Mouse (Mus musculus) cerebellum, adult 2 months (tissue): Measurements from ENCODE around the gene Arcn1. TPM values are rescaled to one million over a fixed set of nuclear protein-coding genes. Genes with fewer than 3 reads are reported as not detected.

Source experiments
- DNase-seq, 2 experiments: peaks; one replicate each; pipeline ENCODE4 v3.0.0; 2021
- H3K27ac ChIP-seq: fragments of 200-500 bp; 2 replicates; pipeline ENCODE4 v1.5.1; 2012; ENCODE audit warnings: low read length, control low read depth, inconsistent platforms; ENCODE audit not compliant: insufficient read depth
- H3K27me3 ChIP-seq: fragments of 200-500 bp; 2 replicates; pipeline ENCODE4 v1.6.1; 2012; ENCODE audit warnings: inconsistent platforms, mild to moderate bottlenecking, low read length, moderate library complexity; ENCODE audit not compliant: control insufficient read depth, insufficient read depth
- H3K4me1 ChIP-seq: fragments of 200-500 bp; 2 replicates; pipeline ENCODE4 v1.6.1; 2011; ENCODE audit warnings: low read length; ENCODE audit not compliant: control insufficient read depth, insufficient read depth
- H3K4me3 ChIP-seq: fragments of 200-500 bp; replicated peaks from 2 replicates; pipeline ENCODE3; 2011; ENCODE audit warnings: mild to moderate bottlenecking, low read depth, low read length, control low read depth; ENCODE audit not compliant: insufficient read depth
- CTCF ChIP-seq: fragments of 200-500 bp; IDR thresholded peaks from 2 replicates; pipeline ENCODE4 v1.5.1; 2011; ENCODE audit warnings: low read depth, mild to moderate bottlenecking, control low read depth, low read length, moderate library complexity, borderline replicate concordance; ENCODE audit not compliant: insufficient read depth
- POLR2A ChIP-seq: fragments of 200-500 bp; IDR thresholded peaks from 2 replicates; pipeline ENCODE4 v1.6.1; 2011; ENCODE audit warnings: low read length, control low read depth, borderline replicate concordance; ENCODE audit not compliant: insufficient read depth
- WGBS: fragments of 180-500 bp; shearing (Covaris S2); methylation state at CpG from one replicate; pipeline ENCODE4 v1.1.7; 2018; 5-methylcytosine and 5-hydroxymethylcytosine counted together
- polyA plus RNA-seq: library from polyadenylated mRNA; depleted of rRNA; stranded (reverse); fragments of >200 nt; gene quantifications from 2 replicates; pipeline ENCODE4 v1.2.3, GENCODE M21; 2012

The Arcn1 gene
- polyA plus RNA-seq, 1 experiment = 61.6 TPM

DNA sequence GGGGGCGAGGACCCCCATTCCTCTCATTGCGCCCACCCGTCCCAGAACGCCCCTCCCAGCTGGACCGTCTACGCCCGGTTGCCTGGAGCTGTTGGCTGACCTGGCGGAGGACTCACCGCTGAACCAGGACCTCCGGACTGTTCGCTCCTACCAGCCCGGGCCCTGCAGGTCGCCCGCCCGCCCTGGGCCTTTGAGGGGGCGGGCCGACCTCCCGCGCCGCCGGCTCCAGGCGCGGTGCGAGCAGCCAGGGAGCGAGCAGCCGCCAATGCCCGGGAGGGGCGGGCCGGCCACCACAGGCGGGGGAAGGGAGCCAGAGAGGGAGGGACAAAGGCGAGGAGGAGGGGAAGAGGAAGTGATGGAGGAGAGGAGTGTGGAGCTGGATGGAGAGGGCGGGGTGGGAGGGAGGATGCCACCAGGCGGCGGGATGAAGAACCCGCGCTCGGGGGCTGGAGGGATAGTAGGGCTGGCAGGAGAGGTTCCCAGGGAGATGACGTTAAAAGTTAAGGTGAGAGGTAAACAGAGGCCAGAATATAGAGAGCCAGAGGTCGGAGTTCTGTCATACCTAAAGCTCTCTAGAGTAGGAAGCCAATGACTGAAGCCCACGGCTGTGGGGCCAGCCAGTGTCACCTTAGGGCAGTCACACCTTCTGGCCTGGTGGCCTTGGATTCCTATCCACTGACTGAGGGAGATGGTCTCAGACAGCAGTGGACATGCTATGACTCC, 46.3 kb downstream of the Arcn1 start:
- under 1% methylated on average over 39 of the region's 40 CpGs for WGBS
- Histone ChIP-seq H3K27me3 (no peaks in the 10 kb centered on the region), H3K4me1 (peaks cover 43% of the 10 kb centered on the region), H3K27ac (peak overlapping the region; percentile 91), H3K4me3 (peak overlapping the region; percentile 90)
- TF ChIP-seq CTCF (peak; percentile 25; the same call in 1 of the 2 replicates), POLR2A (no peak)
- DNase-seq = peak; percentile 95

- Histone ChIP-seq H3K4me3 (peak overlapping the region; percentile 90), H3K27ac (peak overlapping the region; percentile 91), H3K27me3 (no peaks in the 10 kb centered on the region), H3K4me1 (peaks cover 50% of the 10 kb centered on the region)
- peak; percentile 74 for DNase-seq
- 3% methylated on average over 9 of the region's 9 CpGs for WGBS
- TF ChIP-seq POLR2A (0 out of 2 replicates have a peak, but pooled peaks have one; percentile 29), CTCF (no peak)
Measured at GRCm38 (mm10) chr9:44720358-44721153, 47.1 kb downstream of the Arcn1 start.

DNA sequence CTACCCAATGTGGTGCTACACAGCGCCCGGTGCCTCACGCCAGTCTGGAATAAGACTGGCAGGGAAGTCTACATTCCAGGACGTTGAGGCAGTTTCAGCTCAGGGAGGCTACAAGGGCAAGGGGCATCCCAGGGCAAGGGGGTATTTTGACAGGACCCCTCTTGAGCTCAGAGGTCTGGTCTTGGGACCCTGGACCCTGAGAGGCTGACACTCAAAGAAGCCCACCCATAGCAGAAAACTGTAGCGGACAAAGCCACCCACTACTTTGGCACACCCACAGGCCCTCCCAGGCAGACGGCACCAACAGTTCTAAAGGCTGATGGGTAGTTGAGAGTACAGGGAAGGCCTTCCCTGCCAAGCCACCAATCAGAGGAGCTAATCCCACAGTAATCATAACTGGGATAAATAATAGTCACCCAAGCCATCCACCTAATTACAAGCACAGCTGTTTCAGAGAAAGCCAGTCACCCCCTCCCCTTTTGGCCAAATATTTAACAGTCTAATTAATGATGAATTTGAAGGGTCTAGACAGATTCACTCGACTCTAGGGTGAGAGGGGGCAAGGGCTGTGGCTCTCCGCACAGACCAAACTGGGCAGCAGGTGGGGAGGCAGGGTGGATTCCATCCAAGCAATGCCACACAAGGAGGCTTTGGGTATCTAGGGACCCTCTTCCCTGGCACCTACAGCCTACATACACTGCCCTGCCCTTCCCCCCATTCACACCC, 47.9 kb downstream of the Arcn1 start:
- Histone ChIP-seq H3K4me3 (peak overlapping the region; percentile 90), H3K4me1 (peaks cover 54% of the 10 kb centered on the region), H3K27ac (peak overlapping the region; percentile 91), H3K27me3 (no peaks in the 10 kb centered on the region)
- no peak for TF ChIP-seq POLR2A
- TF ChIP-seq CTCF = no peak
- WGBS = 13% methylated on average over 8 of the region's 8 CpGs
- DNase-seq = no peak

- peak; percentile 66 to 71 for DNase-seq
- H3K27ac ChIP-seq = peak overlapping the region; percentile 91; the same call in 1 of the 2 replicates
- peaks cover 54% of the 10 kb centered on the region for H3K4me1 ChIP-seq
- 28% methylated on average over 12 of the region's 12 CpGs for WGBS
- TF ChIP-seq CTCF = no peak
- no peak for TF ChIP-seq POLR2A
- peak overlapping the region; percentile 90 for H3K4me3 ChIP-seq
- H3K27me3 ChIP-seq = no peaks in the 10 kb centered on the region
Measured at GRCm38 (mm10) chr9:44718937-44719631, 48.6 kb downstream of the Arcn1 start.

- no peaks in the 10 kb centered on the region for H3K27me3 ChIP-seq
Measured at GRCm38 (mm10) chr9:44717822-44718242, 49.8 kb downstream of the Arcn1 start.

DNA sequence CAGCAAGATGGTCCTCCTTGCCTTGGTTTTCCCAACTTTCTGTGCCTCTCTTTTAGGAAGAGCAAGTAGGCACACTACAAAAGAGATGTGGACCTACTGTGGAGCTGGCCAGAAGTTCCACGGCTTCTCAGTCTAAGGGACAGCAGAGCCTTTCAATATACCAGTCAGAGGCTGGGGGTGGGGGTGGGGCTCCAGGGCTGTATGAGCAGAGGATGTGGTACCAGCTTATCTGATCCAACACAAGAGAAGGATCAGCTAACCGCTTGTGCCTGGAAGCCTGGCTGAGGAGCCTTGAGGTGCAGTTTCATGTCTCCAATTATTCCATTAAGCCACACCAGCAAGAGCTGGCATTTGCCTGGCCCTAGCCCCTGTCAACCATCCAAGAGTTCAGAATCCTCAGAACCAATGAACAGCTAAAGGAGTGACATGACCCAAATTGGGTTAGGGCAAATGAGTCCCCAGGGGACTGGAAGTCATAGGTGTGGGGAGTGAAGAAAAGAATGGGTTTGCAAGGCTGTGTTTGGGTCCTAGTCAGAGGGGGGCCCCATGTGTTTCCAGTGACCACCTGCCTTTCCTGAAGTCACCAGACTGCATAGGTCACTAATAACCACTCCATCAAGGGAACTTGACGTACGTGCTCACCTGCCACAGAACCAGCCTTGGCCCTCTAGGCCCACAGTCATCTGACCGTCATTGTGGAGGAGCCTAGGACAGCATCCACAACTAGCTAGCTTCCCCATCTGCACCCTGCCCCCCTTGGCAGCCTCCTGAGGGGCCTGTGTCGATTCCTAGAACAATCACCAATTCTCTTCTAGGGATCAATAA, 50.4 kb downstream of the Arcn1 start:
- H3K4me3 ChIP-seq = no peak overlapping the region
- 42% methylated on average over 6 of the region's 6 CpGs for WGBS
- TF ChIP-seq POLR2A (no peak), CTCF (no peak)
- no peaks in the 10 kb centered on the region for H3K27me3 ChIP-seq
- H3K4me1 ChIP-seq = peaks cover 63% of the 10 kb centered on the region
- H3K27ac ChIP-seq = peak overlapping the region; percentile 35
- DNase-seq = no peak

More at GRCm38 (mm10) chr9:44717822-44718242, 49.8 kb downstream of the Arcn1 start:
- TF ChIP-seq POLR2A (no peak), CTCF (no peak)
- DNase-seq = peak; percentile 89 to 94
- WGBS = 8% methylated on average over 10 of the region's 10 CpGs
- peaks cover 63% of the 10 kb centered on the region for H3K4me1 ChIP-seq
- H3K4me3 ChIP-seq = no peak overlapping the region
- peak overlapping the region; percentile 93 for H3K27ac ChIP-seq
